Comparison of ENCODE assay signal across 10 mouse cellular contexts in genomic region chr13:52777396-52778034, GRCm38 (mm10).
DNase-seq lines count a peak whose midpoint lies in the region; ATAC-seq lines count a peak whose summit lies in the region.
"Had no signal": no experiment of that assay in that cellular context is flagged by ENCODE, and none has a peak within 500 bp of the region (broad histone marks: within the 10 kb centered on the region; RNA-seq: fewer than 3 reads in every experiment).

No protein-coding gene starts in this region.

- H3K9me3 ChIP-seq in embryonic facial prominence, embryonic 12.5 days, result no peaks in the 10 kb centered on the region

- no peak overlapping the region for H3K4me3 ChIP-seq in embryonic facial prominence, embryonic 12.5 days

- 54% methylated on average over 6 of the region's 6 CpGs for WGBS in embryonic facial prominence, embryonic 12.5 days

- peak; percentile 68; the same call in 1 of the 2 replicates for ATAC-seq in embryonic facial prominence, embryonic 12.5 days (ENCODE audit: insufficient number of reproducible peaks, insufficient read depth, low FRiP score, low TSS enrichment)
- ATAC-seq in monocyte, adult 5-6 weeks (replicated peaks; ENCODE audit: insufficient number of reproducible peaks, low FRiP score, low TSS enrichment, poor library complexity, severe bottlenecking), result no peak

- H3K27me3 ChIP-seq in embryonic facial prominence, embryonic 12.5 days, result no peaks in the 10 kb centered on the region

- DNase-seq in kidney, postnatal 4 days, result peak; percentile 22 to 24
- DNase-seq in kidney, adult 18-20 months, result no peak
- peak; percentile 58 for DNase-seq in Muller cell, postnatal 12 days (ENCODE audit: inconsistent ontology term)
- DNase-seq in heart, postnatal 4 days, result peak; percentile 39
- DNase-seq in thymus, postnatal 25 days, result no peak
- DNase-seq: liver; thymus, postnatal 36 days had no signal

- no peaks in the 10 kb centered on the region for H3K36me3 ChIP-seq in embryonic facial prominence, embryonic 12.5 days

- H3K4me2 ChIP-seq in embryonic facial prominence, embryonic 12.5 days (replicated peaks), result no peak overlapping the region

- H3K4me1 ChIP-seq in embryonic facial prominence, embryonic 12.5 days, result peaks cover 18% of the 10 kb centered on the region

- peak overlapping the region; percentile 75 for H3K27ac ChIP-seq in embryonic facial prominence, embryonic 12.5 days
- H3K27ac ChIP-seq: kidney, postnatal 0 days had no signal

- H3K9ac ChIP-seq in embryonic facial prominence, embryonic 12.5 days, result no peak overlapping the region

Comparison
In these comparisons a context has a peak if more than half of its experiments do, and no peak if none do; other contexts are left out.
1. DNase-seq: peak in kidney, postnatal 4 days (2 of 2), Muller cell, postnatal 12 days (single experiment) and heart, postnatal 4 days (single experiment); none in kidney, adult 18-20 months (single experiment) and thymus, postnatal 25 days (single experiment).